Mouse (Mus musculus): ENCODE measurements around the gene Tescl. TPM values are rescaled to one million over a fixed set of nuclear protein-coding genes. Genes with fewer than 3 reads are reported as not detected.

The Tescl gene
- polyA plus RNA-seq, 2 experiments from 2014 or later: not detected

DNA sequence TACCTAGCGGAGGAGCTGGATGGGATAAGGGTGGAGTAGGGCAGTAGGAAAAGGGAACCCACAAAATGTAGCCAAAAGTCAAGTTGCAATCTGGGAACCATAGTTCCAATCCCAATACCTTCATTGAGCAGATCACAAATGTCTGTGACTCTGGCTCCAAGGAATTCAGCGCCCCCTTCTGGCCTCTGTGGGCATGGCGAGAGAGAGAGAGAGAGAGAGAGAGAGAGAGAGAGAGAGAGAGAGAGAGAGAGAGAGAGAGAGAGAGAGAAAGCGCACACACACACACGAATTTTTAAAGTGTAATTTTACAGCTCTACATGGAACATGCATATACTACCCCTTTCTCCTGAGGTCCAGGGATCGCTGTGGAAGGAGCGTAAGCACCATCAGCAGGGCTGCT is 29.5 kb upstream of the Tescl start:
- ATAC-seq: no peak

DNA sequence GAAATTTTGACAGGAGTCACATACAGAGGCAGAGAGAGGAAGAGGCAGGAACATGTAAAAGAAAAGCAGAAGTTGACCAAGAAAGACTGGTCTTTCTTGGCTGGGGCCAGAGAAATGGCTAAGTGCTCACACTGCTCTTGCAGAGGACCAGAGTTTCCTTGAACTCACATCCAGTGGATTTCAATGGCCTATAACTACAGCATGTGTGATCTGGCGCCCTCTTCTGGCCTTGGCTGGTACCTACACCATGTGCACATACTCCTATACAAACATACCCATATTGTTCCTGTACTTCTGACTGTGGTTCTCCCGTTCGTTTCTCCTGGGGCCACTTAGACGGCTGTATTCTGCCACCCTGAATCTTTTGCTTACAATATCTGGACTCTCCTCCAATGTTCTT is 27.3 kb upstream of the Tescl start:
- no peak for ATAC-seq

DNA sequence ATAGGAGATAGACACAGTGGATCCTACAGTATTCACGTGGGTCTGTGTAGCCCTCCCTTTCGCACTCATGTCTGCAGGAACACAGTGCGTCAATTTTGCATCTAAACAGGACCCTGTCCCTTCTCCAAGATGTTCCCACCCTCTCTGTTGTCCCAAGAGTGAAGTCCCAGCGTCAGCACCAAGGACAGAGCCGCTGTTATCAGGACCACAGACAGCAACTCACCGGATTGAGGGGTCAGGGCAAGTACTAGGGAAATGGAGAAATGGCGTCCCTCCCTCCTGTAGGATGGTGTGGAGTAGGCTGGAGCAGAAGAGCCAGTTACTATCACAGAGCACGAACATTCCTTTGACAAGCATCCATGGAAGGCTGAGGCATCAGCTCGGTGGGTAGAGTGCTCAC is 25.5 kb upstream of the Tescl start:
- ATAC-seq: no peak

DNA sequence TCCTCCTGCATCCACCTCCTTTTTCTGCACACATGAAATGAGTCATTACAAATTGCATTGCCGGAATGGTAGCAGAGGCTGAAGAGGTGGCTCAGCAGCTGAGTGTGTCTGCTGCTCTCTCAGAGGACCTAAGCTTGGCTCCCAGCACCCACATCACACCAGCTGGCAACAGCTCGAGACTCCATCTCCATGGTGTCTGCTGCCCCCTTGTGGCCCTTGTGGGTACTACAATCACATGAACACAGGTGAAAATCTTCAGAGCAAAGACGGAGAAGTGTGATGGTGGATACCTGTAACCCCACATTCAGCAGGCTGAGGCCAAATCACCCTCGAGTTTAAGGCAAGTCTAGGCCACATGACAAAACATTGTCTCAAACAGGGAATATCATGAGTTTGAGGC is 24.2 kb upstream of the Tescl start:
- ATAC-seq: no peak

DNA sequence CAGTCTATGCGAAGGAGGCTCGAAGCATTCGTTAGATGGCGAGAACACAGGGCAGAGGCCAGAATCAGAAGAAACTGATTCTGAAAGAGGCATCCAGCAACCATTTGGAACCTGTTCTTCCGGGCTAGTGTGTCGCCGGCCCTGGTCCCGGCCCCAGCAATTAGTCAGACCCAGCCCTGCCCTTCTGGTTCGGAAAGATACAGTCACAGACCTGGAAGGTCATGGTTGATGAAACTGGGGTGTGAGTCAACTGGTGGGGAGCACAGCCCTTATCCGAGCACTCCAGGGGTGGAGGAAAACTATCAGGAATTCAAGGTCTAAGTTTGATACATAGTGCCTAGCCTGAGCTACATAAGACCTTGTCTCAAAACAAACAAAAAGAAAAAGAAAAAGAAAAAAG is 22.3 kb upstream of the Tescl start:
- no peak for ATAC-seq

DNA sequence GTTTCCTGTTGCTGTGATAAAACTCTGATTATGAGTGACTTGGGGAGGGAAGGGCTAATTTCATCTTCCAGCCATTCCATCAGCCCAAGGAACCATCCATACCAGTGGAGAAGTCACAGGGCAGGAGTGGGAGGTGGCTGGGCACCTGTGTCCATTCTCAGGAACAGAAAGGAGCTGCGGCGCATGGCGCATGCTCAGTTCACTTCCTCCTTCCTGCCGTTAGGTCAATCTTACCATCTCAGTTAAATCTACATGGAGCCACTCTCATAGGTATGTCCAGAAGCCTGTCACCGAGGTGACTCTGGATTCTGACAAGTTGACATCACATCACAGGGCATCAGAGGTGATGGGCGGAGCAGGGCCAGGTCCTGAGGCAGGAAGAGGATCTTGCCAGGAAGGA is 21.9 kb upstream of the Tescl start:
- ATAC-seq: no peak

DNA sequence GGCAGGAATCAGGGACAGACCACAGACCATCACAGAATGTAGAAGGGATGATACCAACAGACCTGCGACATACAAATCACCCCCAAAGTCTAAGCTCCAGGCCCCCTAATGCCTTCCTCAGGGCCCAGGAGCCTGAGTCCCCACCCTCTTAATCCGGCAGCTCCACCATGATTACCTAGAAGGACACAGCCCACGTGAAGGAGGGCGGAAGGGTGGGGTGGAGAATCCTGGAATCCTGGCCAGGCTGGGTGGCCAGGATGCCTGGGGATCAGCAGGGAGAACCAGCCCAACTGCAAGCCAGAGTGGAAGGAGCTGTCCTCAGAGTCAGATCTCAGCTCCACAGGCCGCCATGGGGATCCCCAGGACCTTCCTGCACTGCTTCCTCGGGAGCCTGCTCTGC is 15.2 kb upstream of the Tescl start, which contains the start of gene Lypd5:
Gene Lypd5, plus strand, starts transcription at position 301 of the 400 bp plus-strand sequence.
- no peak for ATAC-seq

DNA sequence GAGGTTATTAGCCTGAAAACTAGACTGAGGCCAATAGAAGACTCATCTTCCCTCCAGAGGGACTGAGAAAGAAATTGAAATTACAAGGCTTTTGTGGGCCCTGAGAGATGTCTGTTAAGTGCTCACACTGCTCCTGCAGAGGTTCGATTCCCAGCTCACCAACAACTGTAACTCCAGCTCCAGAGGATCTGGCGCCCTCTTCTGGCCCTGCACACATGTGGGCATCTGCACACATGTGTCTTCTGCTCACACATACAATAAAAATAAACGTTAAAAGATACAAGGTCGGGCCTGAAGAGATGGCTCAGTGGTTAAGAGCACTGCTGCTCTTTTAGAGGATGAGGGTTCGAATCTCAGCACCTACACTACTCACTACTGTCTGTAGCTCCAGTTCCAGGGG is 12.7 kb upstream of the Tescl start:
- no peak for ATAC-seq

DNA sequence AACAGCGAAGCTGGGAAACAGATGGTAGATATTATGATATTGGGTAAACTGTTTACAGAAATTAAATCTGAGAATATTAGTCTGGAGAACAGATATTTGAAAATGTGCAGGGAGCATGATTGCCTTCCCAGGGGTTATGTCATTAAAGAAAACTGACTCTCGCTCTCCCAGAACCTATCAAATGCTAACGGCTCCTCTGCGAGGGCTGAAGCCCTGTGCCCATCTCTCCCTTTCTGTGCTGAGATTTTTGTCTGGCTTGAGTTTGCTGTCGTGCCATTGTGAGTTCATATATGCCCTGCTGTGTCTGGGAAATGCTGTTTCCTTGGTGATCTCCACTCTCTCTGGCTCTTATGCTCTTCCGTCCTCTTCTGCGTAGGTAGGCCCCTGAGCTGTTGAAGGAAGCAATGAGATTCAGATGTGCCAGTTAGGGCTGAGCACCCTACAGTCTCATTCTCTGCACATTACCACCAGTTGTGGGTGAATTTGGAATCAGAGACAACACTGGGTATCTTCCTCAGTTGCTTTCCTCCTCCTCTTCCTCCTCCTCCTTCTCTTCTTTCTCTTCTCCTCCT is 10.1 kb upstream of the Tescl start:
- no peak for ATAC-seq

DNA sequence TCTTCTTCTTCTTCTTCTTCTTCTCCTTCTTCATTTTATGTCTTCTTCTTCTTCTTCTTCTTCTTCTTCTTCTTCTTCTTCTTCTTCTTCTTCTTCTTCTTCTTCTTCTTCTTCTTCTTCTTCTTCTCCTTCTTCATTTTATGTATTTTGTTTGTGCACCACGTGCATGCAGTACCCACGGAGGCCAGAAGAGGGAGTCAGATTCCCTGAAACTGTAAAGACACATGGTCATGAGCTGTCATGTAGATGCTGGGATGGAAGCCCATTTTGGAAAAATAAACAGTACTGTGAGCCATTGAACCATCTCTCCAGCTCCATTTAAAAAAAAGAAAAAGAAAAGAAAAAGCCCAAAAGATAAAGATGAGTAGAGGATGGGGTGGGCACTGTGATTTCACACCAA is 4.5 kb upstream of the Tescl start:
- ATAC-seq: no peak

DNA sequence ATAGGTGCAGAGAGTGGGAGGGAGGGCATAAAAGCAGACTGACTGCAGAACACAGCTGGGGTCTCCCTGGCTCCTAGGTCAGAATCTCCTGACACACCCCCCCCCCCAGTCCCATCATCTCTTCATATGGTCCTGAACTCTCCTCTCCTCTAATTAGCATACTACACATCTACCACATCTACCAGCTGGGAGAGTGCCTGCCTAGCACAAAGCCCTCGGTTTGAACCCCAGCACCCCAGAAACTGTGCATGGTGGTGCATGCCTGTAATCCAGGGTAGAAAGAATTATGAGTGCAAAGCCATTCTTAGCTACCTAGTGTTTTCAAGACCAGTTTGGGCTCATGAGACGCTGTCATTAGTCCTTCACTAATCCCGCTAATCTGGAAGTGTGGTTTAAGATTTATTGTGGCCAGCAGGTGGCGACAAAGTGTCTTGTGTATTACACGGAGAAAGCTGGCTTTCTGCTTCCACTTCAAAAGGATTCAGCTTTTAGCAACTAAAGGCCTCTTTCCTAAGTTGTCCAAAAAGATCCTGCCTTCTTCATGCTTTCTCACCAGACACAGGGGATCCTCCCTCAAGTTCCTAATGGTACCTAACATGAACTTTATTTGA is 2.1 kb upstream of the Tescl start:
- ATAC-seq: peak; percentile 74

DNA sequence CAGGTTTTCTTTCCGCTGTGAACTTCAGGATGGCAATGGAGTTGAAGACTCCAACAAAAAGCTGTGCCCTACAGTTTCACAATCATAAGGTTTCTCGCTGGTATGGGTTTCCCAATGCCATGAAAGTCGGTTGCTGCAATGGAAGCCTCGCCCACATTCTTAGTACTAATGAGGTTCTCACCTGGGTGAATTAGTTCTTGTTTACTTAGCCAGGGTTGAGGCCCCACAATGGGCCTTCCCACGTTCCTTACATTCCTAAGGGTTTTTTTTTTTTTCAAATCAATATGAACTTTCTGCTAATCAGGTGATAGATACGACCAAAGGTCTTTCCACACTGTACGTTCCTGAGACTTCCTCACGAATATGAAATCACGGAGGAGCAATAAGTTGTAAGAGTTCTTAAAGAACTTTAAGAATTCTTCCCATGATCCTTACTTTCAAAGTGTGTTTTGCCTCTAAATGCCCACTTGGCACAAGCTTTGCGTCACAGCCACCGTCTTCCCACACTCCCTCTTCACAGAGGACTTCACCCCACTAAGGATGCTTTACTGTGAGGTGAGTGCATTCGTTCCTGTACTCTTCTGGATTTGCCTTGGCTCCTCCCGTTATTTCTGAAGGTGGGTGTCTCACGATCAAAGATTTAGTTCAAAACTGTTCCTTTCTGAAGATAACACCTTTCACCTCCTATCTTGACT is 6.3 kb downstream of the Tescl start:
- no peak for ATAC-seq

DNA sequence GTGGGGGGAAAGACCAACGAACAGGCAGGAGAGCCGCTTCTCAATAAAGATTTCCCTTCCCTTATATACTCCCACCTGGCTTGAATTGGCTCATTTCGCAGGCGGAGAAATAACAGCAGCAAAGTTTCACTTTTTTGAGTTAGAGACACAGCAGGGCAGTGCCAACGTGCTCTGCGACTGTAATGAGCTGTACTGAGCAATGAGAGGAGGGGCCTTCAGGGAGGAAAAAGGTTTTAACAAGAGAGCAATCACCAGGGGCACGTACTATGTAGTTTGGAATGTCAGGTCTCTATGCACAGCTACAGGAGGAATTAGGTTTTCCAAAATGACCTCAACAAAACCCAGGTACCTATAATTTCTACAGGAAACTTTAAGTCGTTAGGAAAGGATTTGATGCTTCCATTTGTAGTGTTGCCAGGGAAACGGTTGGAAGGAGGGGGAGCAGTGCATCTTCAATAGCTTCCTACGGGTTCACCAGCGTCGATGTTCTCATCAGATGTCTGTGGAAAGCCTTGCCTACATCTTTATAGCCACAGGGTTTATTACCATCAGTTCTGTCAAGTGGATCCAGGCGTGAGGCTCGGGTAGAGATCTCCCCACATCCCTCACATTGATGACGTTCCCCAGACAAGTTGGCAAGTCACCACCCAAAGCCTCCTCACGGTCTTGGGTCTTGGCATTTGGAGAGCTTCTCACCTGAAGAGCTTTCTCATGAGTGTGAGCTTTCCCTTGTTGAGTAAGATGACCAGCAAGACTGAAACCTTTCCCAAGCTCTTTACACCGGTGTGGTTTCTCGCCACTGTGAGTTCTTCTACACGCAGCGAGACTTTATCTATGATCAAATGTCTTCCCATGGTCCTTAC is 7.2 kb downstream of the Tescl start:
- no peak for ATAC-seq

DNA sequence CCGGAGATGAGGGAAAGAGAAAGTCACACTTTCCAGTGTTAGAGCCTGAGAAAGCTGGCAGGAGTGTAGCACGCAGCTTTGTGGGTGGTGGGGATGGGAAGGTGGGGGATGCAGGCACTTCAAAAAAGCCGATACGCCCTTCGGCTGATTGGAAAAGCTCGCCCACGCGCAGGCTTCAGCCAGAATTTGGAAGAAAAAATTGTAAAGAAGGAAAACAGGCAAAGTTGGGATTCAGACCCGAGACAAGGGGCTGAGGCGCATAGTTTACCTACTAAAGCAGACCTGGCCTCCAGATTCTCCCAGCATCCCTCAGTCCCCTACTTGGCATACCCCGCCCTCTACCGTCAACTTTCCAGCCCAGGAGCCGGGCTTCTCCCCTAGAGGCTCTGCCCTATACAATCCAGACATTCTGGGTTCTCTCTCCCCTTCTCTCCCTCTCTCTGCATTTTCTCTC is 8.0 kb downstream of the Tescl start:
- no peak for ATAC-seq

DNA sequence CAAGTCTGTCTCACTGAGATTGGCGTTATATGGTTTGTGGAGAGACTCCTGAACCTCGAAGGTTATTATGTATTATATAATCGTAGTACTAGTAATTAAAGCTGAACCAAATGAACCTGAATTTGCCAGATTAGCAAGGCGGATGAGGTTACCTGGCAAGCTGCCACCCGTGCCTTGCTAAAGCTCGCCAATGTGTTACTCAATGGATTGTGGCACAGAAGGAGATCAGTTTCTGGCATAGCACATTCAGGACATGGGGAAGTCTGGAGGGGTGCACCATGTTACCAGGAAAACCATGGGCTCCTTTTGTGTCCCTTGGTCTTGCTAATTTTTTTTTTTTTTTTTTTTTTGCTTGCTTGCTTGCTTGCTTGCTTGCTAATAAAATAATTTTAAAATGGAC is 8.5 kb downstream of the Tescl start:
- ATAC-seq: no peak

DNA sequence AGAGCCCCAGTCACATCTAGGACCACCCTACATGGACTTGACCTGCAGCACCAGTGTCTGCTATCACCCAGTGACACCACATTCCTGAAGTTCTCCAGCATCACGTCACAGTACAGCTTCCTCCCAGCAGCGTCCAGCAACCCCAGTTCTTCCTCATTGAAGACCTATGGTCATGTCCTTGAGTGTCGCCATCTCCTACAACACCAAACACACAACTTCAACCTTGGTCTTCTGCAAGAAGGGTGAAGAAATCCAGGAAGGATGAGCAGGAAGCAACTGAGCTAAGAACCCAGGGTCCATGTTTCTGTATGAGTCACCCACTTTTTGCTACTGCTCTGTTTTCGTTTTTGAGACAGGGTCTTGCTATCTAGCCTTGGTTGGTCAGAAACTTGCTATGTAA is 11.1 kb downstream of the Tescl start:
- no peak for ATAC-seq

DNA sequence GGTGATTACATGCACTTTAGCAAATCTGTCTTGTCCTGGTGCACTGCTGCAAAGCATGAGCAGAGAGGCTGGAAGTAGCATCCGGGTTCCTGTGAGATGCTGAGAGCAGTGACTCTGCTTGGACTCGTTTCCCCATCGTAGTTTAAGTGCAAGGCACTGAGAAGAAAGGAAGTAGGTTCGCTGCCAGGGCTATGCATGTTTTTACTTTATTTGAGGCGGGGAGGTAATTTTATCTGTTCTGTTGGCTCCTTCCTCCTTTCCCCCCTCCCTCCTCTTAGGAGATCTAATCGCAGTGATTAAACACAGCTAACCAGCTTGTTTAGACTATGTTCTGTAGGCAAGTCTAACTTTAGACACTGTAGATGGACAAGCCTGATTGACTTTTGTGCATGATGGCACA is 14.8 kb downstream of the Tescl start:
- ATAC-seq: no peak

DNA sequence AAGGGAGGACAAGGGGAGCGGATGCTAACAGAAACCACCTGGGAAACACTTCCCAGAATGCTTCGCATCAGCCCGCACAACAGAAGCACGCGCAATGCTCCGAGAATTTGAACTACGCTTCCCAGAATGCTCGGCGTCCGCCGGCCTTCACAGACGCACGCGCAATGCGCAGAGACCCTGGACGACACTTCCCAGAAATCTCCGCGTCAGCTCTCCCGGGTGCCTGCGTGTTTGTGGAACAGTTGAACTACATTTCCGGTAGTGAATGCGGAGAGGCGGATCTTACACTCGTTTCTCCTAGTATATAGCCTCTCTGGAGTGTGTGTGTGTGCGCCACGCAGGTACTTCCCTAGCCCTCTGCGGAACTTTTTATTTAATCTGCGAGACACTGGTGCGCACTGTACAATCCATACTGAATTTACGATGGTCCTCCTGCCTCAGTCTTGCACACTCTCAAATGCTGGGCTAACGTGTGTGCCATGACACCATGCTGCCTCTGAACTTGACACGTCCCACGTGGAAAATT is 17.1 kb downstream of the Tescl start, which contains the start of gene Zfp94:
Gene Zfp94, minus strand, starts transcription at position 100 of the 526 bp plus-strand sequence.
- peak; percentile 90 for ATAC-seq

DNA sequence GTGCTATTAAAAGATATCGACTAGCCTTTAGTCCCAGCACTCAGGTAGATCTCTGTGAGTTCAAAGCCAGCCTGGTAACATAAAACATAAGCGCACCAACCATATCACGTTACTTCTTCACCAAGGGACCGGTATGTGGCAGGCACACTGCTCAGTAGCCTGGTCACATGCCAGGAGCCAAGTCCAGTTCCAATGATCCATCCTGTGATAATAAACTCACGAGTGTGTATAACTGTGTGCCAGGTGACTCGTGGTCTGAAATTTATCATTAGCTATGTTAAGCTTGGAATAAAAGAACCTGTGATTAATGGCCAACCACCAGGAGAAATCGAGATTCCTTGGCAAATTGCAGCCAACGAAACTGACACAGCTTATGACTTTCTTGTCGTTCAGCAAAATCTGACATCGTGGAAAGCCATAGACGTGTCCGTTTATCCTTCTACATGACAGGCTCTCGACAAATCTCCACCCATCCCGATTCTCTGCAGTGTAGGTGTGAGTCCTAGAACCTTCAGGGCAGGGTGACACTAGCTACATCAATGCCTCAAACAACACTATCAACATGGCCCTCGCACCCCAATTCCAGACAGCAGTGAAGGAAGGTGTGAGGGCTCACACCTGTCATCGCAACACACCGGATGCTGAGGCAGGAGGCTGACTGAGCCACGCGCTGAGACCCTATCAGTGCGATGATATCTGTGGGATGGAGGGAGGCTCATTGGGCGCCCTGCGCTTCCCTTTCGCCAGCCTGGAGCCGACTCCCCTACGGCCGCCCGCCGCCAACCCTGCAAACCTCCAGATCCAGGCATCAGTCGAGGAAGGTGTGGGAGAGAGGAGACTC is 17.8 kb downstream of the Tescl start:
- peak; percentile 50 for ATAC-seq

DNA sequence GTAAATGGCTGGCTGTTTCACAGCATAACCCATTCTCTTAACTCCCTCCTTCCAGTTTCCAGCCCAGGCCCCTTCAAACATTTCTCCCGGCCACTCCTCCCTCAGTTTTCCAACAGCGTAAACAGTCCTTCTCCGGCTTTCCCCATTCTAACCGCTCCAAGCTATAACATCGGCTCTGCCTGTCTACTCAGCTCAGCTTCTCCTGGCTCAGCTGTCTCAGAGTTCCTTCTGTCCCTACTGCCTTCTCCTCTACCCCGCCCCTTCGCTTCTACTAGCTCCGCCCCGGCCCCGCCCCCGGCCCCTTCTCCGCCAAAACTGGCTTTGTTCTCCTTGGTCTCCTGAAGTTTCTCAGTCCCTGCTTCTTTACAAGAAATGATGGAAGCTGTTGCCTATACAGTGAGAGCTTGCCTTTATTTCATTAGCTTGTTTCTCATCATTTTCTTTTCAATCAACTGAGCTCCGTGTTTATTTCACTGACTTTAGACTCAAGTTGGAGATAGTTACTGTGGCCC is 32.9 kb downstream of the Tescl start, which contains the start of gene Zfp61:
Gene Zfp61, minus strand, starts transcription at position 462 of the 512 bp plus-strand sequence.
- peak; percentile 49 for ATAC-seq

DNA sequence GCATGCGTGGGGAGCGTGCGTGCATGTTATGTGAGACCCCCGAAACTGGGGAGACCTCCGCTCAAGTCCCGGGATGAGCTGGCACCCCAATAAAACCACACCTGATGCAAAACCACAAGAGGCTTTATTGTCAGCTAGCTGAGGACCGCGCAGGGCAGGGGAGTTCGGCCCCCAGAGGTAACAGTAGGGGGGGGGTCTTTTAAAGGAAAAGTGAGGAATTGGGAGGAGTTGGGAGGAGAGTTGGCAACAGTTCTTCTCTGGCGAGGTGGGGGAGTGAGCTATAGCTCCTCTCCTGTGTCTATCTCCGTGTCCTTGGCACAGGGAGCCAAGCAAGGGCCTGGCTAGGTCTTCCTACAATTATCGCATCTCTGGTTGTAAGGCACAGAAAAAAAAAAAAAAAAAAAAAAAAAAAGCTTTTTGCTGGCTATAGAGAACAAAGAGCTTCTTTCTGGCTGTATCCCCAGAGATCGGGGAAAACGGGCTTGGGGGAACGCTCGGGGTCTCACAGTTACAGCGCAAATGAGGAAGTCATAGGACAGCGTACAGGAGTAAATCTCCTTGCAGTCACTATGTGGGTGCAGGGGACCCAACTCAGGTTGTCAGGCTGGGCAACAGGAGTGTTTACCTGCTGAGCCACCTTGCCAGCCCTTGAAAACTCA is 33.8 kb downstream of the Tescl start:
- no peak for ATAC-seq

Measured in CD4-positive, CD25-positive, alpha-beta regulatory T cell, adult 4 months (primary cell).